Mouse (Mus musculus) myocyte (in vitro differentiated cells): ENCODE data around the gene Riox1. TPM values are rescaled to one million over a fixed set of nuclear protein-coding genes. Genes with fewer than 3 reads are reported as not detected.
"Not testable (repeated sequence)": the region's sequence is repeated elsewhere in the genome, so short reads cannot be mapped to it uniquely, and the experiment has no call there.

Source experiments
- H3K27me3 ChIP-seq: one replicate; pipeline ENCODE4 v1.6.1; 2011; ENCODE audit not compliant: control insufficient read depth, insufficient read depth, insufficient read length
- H3K36me3 ChIP-seq: one replicate; pipeline ENCODE4 v1.6.1; 2011; ENCODE audit not compliant: control insufficient read depth, insufficient read depth
- H3K4me2 ChIP-seq: one replicate; pipeline ENCODE4 v1.6.1; 2011; ENCODE audit warnings: low read depth, control low read depth
- H3K4me3 ChIP-seq: one replicate; pipeline ENCODE4 v1.5.1; 2011; ENCODE audit warnings: mild to moderate bottlenecking, control low read depth, moderate library complexity
- H3K79me2 ChIP-seq: one replicate; pipeline ENCODE4 v1.6.1; 2011; ENCODE audit not compliant: control insufficient read depth, insufficient read depth
- H3ac ChIP-seq: one replicate; pipeline ENCODE4 v1.6.1; 2011; ENCODE audit not compliant: control insufficient read depth, insufficient read length
- MYOD1 ChIP-seq, 3 experiments: IDR thresholded peaks; one replicate each; pipeline ENCODE4 v1.6.1; 2011; ENCODE audit warnings: control low read depth in 2 of 3, low read depth in 2 of 3, mild to moderate bottlenecking in 2 of 3, moderate library complexity in 1 of 3; ENCODE audit not compliant: insufficient read length in 2 of 3, control insufficient read depth in 1 of 3
- POLR2AphosphoS2 ChIP-seq: IDR thresholded peaks from one replicate; pipeline ENCODE4 v1.6.1; 2011; ENCODE audit warnings: low read depth, control low read depth; ENCODE audit not compliant: insufficient read length
- REST ChIP-seq: IDR thresholded peaks from one replicate; pipeline ENCODE4 v1.6.1; 2011; ENCODE audit warnings: mild to moderate bottlenecking, control low read depth, moderate library complexity; ENCODE audit not compliant: insufficient read depth, insufficient read length
- SRF ChIP-seq: IDR thresholded peaks from one replicate; pipeline ENCODE4 v1.6.1; 2011; ENCODE audit warnings: low read depth; ENCODE audit not compliant: control insufficient read depth, insufficient read length
- polyA plus RNA-seq: library from polyadenylated mRNA; unstranded; fragments of >200 nt; fragmentation: generic; extraction: Trizol; gene quantifications from one replicate; pipeline ENCODE4 v1.2.1, GENCODE M21; 2012; ENCODE audit warnings: missing spikeins

Gene Riox1
- polyA plus RNA-seq, 1 experiment, result 14.2 TPM

- Histone ChIP-seq H3K4me3 (no peak overlapping the region), H3K27me3 (no peaks in the 10 kb centered on the region), H3K79me2 (no peaks in the 10 kb centered on the region), H3ac (no peak overlapping the region), H3K36me3 (peaks cover 6% of the 10 kb centered on the region), H3K4me2 (no peak overlapping the region)
- peak in 1 of 3 experiments; percentile 11 for TF ChIP-seq MYOD1 (IDR thresholded peaks at IDR 0.05; ENCODE audit: control insufficient read depth in 1 of 3, insufficient read length in 2 of 3, low read depth in 2 of 3)
- TF ChIP-seq REST, result no peak
Observed at GRCm38 (mm10) chr12:83998341-83999107, 48.1 kb downstream of the Riox1 start.

GRCm38 (mm10) chr12:83999237-83999636, 48.8 kb downstream of the Riox1 start:
- H3K4me2 ChIP-seq, H3K79me2 ChIP-seq, H3K4me3 ChIP-seq, H3K27me3 ChIP-seq, H3K36me3 ChIP-seq, H3ac ChIP-seq: not testable (repeated sequence)

- TF ChIP-seq SRF (no peak), POLR2AphosphoS2 (no peak), REST (no peak)
- no peaks in the 10 kb centered on the region for H3K79me2 ChIP-seq
- H3ac ChIP-seq, result no peak overlapping the region
- no peak overlapping the region for H3K4me2 ChIP-seq
- no peak overlapping the region for H3K4me3 ChIP-seq
- no peaks in the 10 kb centered on the region for H3K27me3 ChIP-seq
- no peaks in the 10 kb centered on the region for H3K36me3 ChIP-seq
Observed at GRCm38 (mm10) chr12:84000418-84000817, 50.0 kb downstream of the Riox1 start.

Other genes with a start within 250 kb of the Riox1 start
- 0.04 TPM for gene Papln, start 187.0 kb upstream of the Riox1 start, polyA plus RNA-seq
- 10.0 TPM for gene Numb, start 28.7 kb upstream of the Riox1 start, polyA plus RNA-seq
- not detected for gene Heatr4, start 34.2 kb downstream of the Riox1 start, polyA plus RNA-seq
- 31.1 TPM for gene Acot2, start 37.3 kb downstream of the Riox1 start, polyA plus RNA-seq
- 0.06 TPM for gene Acot1, start 58.9 kb downstream of the Riox1 start, polyA plus RNA-seq
- not detected for gene Acot4, start 87.8 kb downstream of the Riox1 start, polyA plus RNA-seq
- not detected for gene Gm49366, start 88.3 kb downstream of the Riox1 start, polyA plus RNA-seq
- gene Acot3, start 101.5 kb downstream of the Riox1 start, polyA plus RNA-seq, result not detected
- not detected for gene Acot5, start 118.7 kb downstream of the Riox1 start, polyA plus RNA-seq
- 1.2 TPM for gene Acot6, start 150.0 kb downstream of the Riox1 start, polyA plus RNA-seq
- 11.4 TPM for gene Dnal1, start 163.8 kb downstream of the Riox1 start, polyA plus RNA-seq
- 0.46 TPM for gene Pnma1, start 197.9 kb downstream of the Riox1 start, polyA plus RNA-seq